Mouse (Mus musculus): ENCODE measurements around the gene Stim2. TPM values are rescaled to one million over a fixed set of nuclear protein-coding genes. Genes with fewer than 3 reads are reported as not detected.
A peak's percentile ranks its signal among the peaks of the same experiment; 100 is the strongest.

Gene Stim2
- total RNA-seq, 2 experiments from 2014 or later, result 70.2 to 77.6 TPM

GRCm38 (mm10) chr5:54100916-54101315, 102.6 kb downstream of the Stim2 start:
- DNase-seq (ENCODE audit: low spot score in 2 of 2), result peak; percentile 67 to 73
- intact Hi-C loops (cut with DNase I), result loop anchor here (5.0 kb wide), 1 partner anchor 49 kb away; no protein-coding TSS in a partner anchor

GRCm38 (mm10) chr5:54101318-54101717, 103.0 kb downstream of the Stim2 start:
- intact Hi-C loops (cut with DNase I), result loop anchor here (5.0 kb wide), 1 partner anchor 49 kb away; no protein-coding TSS in a partner anchor

GRCm38 (mm10) chr5:54101960-54102359, 103.7 kb downstream of the Stim2 start:
- no peak for DNase-seq (ENCODE audit: low spot score in 2 of 2)
- intact Hi-C loops (cut with DNase I), result loop anchor here (5.0 kb wide), 1 partner anchor 50 kb away; no protein-coding TSS in a partner anchor

More at GRCm38 (mm10) chr5:54101318-54101717, 103.0 kb downstream of the Stim2 start:
- DNase-seq (ENCODE audit: low spot score in 2 of 2), result no peak

DNA sequence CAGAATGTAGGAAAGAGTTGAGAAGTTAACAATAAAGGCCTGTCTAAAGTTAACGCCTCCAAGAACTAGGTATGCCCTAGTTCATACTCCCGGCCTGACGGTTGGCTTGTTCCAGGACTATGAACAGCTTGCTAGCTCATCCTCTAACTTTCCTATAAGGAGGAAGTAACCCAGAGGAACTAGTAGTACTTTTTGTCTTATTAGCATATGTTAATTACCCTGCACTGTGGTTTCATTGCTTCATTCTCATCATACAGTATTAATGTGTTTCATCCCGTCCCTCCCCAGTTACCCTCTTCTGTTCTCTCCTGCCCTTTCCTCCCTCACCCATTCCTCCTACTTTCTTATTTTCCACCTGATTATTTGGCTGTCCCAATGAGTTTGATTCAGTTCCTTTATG, 108.4 kb downstream of the Stim2 start:
- intact Hi-C loops (cut with DNase I), result no loop called here
- no peak for DNase-seq (ENCODE audit: low spot score in 2 of 2)

DNA sequence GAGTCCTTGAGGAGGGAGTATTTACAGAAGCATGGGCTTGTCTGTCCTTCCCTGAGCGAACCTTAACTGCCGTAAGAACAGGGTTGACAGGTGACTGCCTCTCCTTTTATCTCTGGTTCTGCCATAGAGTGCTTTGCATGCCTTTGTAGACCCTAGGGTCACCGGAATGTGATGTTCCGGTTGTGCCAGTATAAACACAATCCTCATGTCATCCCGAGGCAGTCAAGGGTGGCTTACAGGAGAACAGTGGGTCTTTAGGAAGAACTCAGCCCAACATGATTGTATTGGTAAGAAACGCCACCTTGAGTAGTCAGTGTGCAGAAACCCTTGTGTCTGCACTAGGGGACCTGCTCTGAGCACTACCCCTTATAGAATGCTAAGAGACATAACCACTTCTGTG, 108.8 kb downstream of the Stim2 start:
- intact Hi-C loops (cut with DNase I), result no loop called here
- DNase-seq (ENCODE audit: low spot score in 2 of 2), result no peak

DNA sequence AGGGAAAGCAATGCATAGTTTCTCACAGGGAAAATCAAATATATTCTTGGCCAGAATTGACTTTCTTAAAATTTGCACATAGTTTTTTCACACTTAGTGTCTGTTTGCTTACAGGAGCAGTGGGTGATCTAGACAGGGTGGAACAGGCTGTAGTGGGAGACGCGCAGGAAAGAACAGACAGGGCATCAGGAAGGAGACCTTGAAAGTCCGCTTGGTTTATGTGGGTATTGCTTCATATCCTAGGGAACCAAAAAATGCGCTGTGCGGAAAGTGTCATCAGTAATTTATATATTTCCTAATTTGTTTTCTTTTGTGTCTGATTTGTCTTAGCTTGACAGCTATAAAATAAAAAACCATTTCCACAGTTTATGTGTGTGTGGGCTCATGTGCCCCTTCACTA, 110.8 kb downstream of the Stim2 start:
- intact Hi-C loops (cut with DNase I), result no loop called here
- no peak for DNase-seq (ENCODE audit: low spot score in 2 of 2)

DNA sequence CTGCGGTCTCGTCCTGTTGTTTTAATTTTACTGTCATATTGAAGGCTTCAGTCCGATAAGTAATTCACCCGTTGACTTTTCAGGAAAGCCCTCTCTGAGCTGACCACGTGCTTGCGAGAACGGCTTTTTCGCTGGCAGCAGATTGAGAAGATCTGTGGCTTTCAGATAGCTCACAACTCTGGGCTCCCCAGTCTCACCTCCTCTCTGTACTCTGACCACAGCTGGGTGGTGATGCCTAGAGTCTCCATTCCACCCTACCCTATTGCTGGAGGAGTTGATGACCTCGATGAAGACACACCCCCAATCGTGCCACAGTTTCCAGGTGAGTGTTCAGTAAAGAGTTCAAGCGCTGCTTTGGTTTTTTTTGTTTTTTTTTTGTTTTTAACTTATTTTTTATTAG, 112.5 kb downstream of the Stim2 start:
- intact Hi-C loops (cut with DNase I), result loop anchor here (5.0 kb wide), 1 partner anchor 453 kb away; no protein-coding TSS in a partner anchor

DNA sequence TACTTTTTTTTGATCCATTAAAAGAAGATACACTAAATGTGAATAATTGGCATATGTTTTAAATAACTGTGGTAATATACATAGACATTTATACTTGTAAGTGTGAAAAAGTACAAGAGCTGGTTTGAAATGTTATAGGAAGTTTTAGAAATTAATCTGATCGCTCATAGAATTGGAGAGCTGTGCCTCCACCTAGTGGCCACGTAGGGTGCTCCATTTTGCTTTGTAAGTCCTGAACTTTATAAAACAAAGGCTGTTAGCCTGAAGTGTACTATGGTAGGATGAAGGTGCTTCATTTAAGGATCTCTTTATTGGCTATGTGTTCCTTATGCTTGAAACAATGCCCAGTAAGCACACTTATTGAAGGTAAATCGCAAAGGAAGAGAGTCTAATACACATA, 115.0 kb downstream of the Stim2 start:
- DNase-seq (ENCODE audit: low spot score in 2 of 2), result peak; percentile 41 to 46
- intact Hi-C loops (cut with DNase I), result loop anchor here (2.0 to 5.0 kb wide), 2 partner anchors 240 to 456 kb away; no protein-coding TSS in a partner anchor

More for the DNA sequence above, 112.5 kb downstream of the Stim2 start:
- no peak for DNase-seq (ENCODE audit: low spot score in 2 of 2)

DNA sequence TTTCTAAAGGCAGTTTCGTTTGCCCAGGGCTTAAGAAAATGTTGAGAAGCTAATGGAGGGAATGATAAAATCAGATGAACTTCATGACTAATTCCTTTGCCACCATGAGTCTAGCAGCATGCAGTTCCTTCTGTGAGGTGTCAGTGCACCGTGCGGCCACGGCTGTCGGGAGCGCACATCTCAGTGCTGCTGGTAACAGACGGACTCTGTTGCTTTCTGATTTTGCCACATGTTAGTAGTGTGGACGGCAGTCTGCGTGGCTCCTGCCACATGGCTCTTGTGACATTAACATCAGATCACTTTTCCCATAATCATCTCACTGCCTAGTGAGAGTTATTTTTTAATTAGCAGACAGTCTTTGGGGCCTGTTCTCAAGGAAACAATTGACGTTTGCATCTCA, 118.2 kb downstream of the Stim2 start:
- DNase-seq (ENCODE audit: low spot score in 2 of 2), result no peak
- intact Hi-C loops (cut with DNase I), result no loop called here

GRCm38 (mm10) chr5:54118410-54119212, 120.3 kb downstream of the Stim2 start:
- no peak for DNase-seq (ENCODE audit: low spot score in 2 of 2)
- intact Hi-C loops (cut with DNase I), result no loop called here

- intact Hi-C loops (cut with DNase I), result no loop called here
Observed at GRCm38 (mm10) chr5:54148091-54148795, 149.9 kb downstream of the Stim2 start.

GRCm38 (mm10) chr5:54154503-54155226, 156.4 kb downstream of the Stim2 start:
- peak; percentile 23 to 52 for DNase-seq (ENCODE audit: low spot score in 2 of 2)
- intact Hi-C loops (cut with DNase I), result no loop called here

More at GRCm38 (mm10) chr5:54148091-54148795, 149.9 kb downstream of the Stim2 start:
- DNase-seq (ENCODE audit: low spot score in 2 of 2), result no peak

GRCm38 (mm10) chr5:54155227-54155776, 157.0 kb downstream of the Stim2 start:
- intact Hi-C loops (cut with DNase I), result no loop called here
- DNase-seq (ENCODE audit: low spot score in 2 of 2), result peak in 1 of 2 experiments; percentile 12

- intact Hi-C loops (cut with DNase I), result no loop called here
- no peak for DNase-seq (ENCODE audit: low spot score in 2 of 2)
Observed at GRCm38 (mm10) chr5:54155916-54156315, 157.6 kb downstream of the Stim2 start.

DNA sequence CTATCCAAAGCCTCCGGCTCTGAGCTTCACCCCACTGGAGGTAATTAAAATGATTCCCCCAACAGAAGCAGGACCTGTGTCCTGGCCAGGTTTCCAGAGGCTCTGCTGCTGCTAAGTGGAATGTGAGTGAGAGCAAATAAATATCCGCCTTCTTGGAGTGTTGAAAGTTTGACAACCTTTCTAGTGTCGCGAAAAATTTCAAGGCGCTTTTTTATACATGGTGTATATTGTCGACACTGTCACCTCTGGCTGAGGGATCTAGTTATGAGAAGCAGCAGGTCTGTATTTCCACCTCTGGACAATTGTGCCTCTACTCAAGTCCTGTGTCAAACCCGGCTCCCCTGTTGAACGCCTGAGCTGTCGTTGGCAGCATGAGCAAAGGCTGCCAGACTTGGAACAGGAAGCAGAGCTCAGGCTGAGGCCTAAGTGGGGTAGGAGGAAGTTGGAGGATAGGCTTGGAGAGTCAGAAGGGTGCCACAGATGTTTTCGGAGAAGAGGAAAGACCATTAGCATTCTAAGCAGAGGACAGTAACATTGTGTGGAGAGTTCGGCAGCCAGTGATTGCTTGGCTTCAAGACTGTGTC, 158.7 kb downstream of the Stim2 start:
- intact Hi-C loops (cut with DNase I), result no loop called here
- DNase-seq (ENCODE audit: low spot score in 2 of 2), result no peak

GRCm38 (mm10) chr5:54158230-54158629, 159.9 kb downstream of the Stim2 start:
- intact Hi-C loops (cut with DNase I), result no loop called here
- DNase-seq (ENCODE audit: low spot score in 2 of 2), result no peak

- no peak for DNase-seq (ENCODE audit: low spot score in 2 of 2)
Observed at GRCm38 (mm10) chr5:54159156-54159793, 161.0 kb downstream of the Stim2 start.

DNA sequence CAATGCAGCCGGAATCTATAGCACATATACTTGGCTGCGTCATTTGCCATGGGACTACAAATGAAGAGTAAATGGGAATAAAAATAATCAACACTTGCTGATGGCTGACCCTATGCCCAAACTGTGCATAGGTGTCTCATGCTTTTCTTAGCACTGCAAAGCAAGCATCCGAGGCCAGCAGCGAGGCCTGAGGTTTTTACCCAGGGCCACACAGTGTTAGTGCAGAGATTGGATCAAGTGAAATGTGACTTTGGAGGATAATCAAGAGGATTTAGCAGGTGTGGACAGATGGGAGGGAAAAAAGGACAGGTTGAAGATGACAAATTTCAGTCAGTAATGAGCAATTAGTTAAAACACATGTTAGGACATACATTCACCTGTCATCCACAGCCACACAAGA, 162.3 kb downstream of the Stim2 start:
- no peak for DNase-seq (ENCODE audit: low spot score in 2 of 2)
- intact Hi-C loops (cut with DNase I), result no loop called here

More at GRCm38 (mm10) chr5:54159156-54159793, 161.0 kb downstream of the Stim2 start:
- intact Hi-C loops (cut with DNase I), result no loop called here

GRCm38 (mm10) chr5:54163890-54164289, 165.6 kb downstream of the Stim2 start:
- intact Hi-C loops (cut with DNase I), result no loop called here
- no peak for DNase-seq (ENCODE audit: low spot score in 2 of 2)
